Mouse (Mus musculus) kidney, adult 2 months (tissue): ENCODE data around the gene Fancd2. TPM values are rescaled to one million over a fixed set of nuclear protein-coding genes. Genes with fewer than 3 reads are reported as not detected.

Experiments
- DNase-seq: peaks from one replicate; pipeline ENCODE4 v3.0.0; 2021
- H3K27ac ChIP-seq: fragments of 200-500 bp; 2 replicates; pipeline ENCODE4 v1.5.1; 2012; ENCODE audit warnings: low read depth, low read length, control low read depth, inconsistent platforms; ENCODE audit not compliant: insufficient read depth
- H3K27me3 ChIP-seq: fragments of 200-500 bp; replicated peaks from 2 replicates; pipeline ENCODE4 v1.6.1; 2012; ENCODE audit warnings: mild to moderate bottlenecking, moderate library complexity, low read length, inconsistent platforms; ENCODE audit not compliant: control insufficient read depth, insufficient read depth
- H3K36me3 ChIP-seq: fragments of 200-500 bp; 2 replicates; pipeline ENCODE4 v1.6.1; 2012; ENCODE audit warnings: mild to moderate bottlenecking, moderate library complexity, low read length, inconsistent platforms; ENCODE audit not compliant: control insufficient read depth, insufficient read depth
- H3K4me1 ChIP-seq: fragments of 200-500 bp; 2 replicates; pipeline ENCODE4 v1.6.1; 2011; ENCODE audit warnings: low read length; ENCODE audit not compliant: control insufficient read depth, insufficient read depth
- H3K4me3 ChIP-seq: fragments of 200-500 bp; 2 replicates; pipeline ENCODE4 v1.5.1; 2011; ENCODE audit warnings: mild to moderate bottlenecking, low read depth, low read length, control low read depth; ENCODE audit not compliant: insufficient read depth
- CTCF ChIP-seq: fragments of 200-500 bp; conservative IDR thresholded peaks from 2 replicates; pipeline ENCODE4 v1.5.1; 2011; ENCODE audit warnings: low read depth, mild to moderate bottlenecking, control low read depth, low read length, moderate library complexity, mixed read lengths; ENCODE audit not compliant: insufficient read depth, insufficient read length
- POLR2A ChIP-seq: fragments of 200-500 bp; IDR thresholded peaks from one replicate; pipeline ENCODE4 v1.6.1; 2011; ENCODE audit warnings: low read depth, low read length, control low read depth
- WGBS: fragments of 180-500 bp; shearing (Covaris S2); methylation state at CpG from one replicate; pipeline ENCODE4 v1.1.7; 2018; 5-methylcytosine and 5-hydroxymethylcytosine counted together
- polyA plus RNA-seq: library from polyadenylated mRNA; depleted of rRNA; stranded (reverse); fragments of >200 nt; gene quantifications from 2 replicates; pipeline ENCODE4 v1.2.3, GENCODE M21; 2012

The Fancd2 gene
- polyA plus RNA-seq, 1 experiment = 0.44 TPM

DNA sequence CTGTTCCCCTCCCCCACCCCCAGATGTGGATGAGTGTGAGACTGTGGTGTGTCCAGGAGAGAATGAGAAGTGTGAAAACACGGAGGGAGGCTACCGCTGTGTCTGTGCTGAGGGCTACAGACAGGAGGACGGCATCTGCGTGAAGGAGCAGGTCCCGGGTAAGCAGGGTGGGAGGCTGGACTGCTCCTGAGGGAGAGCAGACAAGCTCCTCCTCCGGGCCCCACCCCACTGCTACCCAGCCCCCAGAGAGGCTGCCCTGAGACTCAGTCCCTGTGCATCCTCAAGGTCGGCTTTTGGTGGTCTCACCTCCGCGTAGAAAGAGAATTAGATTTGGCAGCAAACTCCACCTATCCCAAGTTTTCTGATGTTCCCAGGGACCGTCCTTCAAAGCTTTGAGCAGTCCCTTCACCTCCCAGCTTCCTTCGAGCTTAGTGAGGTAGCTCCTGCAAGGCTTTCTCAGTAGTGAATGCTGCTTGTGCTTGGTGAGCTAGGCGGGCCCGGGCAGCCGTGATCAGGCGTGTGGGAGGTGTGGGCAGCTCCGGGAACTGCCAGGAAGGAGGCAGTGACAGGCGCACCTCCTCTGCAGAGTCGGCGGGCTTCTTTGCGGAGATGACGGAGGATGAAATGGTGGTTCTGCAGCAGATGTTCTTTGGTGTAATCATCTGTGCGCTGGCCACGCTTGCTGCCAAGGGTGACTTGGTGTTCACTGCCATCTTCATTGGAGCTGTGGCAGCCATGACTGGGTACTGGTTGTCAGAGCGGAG lies 39.2 kb upstream of the Fancd2 start:
- 85% methylated on average over 24 of the region's 24 CpGs for WGBS
- no peak overlapping the region for H3K27ac ChIP-seq

DNA sequence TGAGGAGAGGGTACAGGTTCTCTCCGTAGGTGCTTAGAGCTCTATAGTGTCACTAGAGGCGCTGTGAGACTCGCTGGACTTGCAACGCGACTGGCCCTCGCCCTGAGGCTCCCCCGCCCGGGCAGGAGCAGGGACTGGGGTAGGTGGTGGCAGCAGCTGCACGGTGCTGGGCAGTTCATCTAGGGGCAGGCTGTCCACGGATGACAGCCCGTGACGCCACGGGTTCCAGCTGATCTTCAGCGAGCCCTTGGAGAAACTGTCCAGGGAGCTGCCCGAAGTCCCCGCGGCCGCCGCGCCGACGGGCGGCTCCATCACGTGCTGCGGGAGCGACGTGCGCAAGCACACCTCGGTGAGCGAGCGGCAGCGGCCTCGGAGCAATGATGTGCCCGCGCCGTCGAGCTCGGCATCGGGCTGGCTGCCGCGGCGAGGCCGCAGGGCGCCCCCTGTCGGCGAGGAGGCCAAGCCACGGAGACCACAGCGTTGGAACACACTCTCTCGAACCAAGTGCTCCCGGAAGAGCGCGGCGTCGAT lies 37.2 kb upstream of the Fancd2 start:
- DNase-seq = peak; percentile 85

More for the DNA sequence above, 39.2 kb upstream of the Fancd2 start:
- no peak for TF ChIP-seq POLR2A
- TF ChIP-seq CTCF = no peak
- H3K36me3 ChIP-seq = no peaks in the 10 kb centered on the region; the same call in 1 of the 2 replicates
- H3K27me3 ChIP-seq = no peaks in the 10 kb centered on the region
- DNase-seq = no peak
- H3K4me3 ChIP-seq = no peak overlapping the region
- H3K4me1 ChIP-seq = no peaks in the 10 kb centered on the region; the same call in 1 of the 2 replicates

DNA sequence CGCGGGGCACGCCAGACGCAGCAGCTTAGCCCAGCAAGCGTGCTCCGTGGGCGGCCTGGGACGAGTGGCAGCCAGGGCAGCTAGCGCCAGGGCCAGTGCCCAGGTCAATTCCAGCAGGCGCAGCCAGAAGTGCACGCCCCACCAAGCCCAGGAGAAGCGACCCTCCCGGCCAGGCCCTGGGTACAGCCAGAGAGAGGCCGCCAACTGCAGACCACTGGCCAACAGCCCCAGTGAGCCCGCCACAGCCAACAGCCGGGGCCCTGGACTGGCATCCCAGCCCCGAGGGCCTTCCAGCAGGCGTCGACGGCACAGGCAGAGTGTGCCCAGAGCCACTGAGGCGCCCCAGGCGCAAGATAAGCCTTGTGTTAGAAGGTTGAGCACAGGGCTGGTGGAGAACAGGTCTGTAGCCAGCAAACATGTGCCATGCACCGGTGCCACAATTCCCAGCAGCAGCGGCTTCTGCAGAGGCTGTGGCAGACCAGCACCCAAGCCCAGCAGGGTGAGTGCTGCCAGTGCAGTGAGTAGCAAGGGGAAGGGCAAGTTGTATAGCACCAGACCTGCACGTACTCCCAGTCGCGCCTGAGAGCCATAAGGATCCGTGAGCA lies 36.3 kb upstream of the Fancd2 start:
- Histone ChIP-seq H3K36me3 (no peaks in the 10 kb centered on the region), H3K27ac (no peak overlapping the region), H3K4me1 (no peaks in the 10 kb centered on the region), H3K27me3 (no peaks in the 10 kb centered on the region), H3K4me3 (peak overlapping the region; percentile 52; the same call in 1 of the 2 replicates)
- no peak for TF ChIP-seq CTCF
- TF ChIP-seq POLR2A = no peak
- no peak for DNase-seq
- WGBS = 54% methylated on average over 28 of the region's 28 CpGs

More for the DNA sequence above, 37.2 kb upstream of the Fancd2 start:
- TF ChIP-seq POLR2A (no peak), CTCF (peak; percentile 74)
- 2% methylated on average over 54 of the region's 54 CpGs for WGBS
- H3K27me3 ChIP-seq = no peaks in the 10 kb centered on the region
- H3K4me3 ChIP-seq = peak overlapping the region; percentile 52
- H3K36me3 ChIP-seq = no peaks in the 10 kb centered on the region; the same call in 1 of the 2 replicates
- no peak overlapping the region; the same call in 1 of the 2 replicates for H3K27ac ChIP-seq
- H3K4me1 ChIP-seq = no peaks in the 10 kb centered on the region

DNA sequence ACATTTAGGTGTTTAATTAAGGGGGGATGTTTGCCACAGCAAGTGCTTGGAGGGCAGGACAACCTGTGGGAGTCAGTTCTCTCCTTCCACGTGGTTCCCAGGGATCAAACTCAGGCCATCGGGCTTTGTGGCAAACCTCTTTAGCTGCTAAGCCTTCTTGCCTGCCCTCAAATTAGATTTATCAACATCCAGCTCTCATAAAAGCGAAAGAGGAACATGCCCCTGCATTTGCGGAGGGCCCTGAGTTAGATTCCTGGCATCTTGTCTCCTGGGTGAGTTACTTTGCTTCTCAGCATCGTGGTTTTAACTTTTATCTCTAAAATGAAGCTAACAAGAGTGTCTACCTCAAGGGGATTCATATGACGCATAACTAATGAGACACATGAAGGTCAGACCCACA lies 32.1 kb upstream of the Fancd2 start:
- H3K27me3 ChIP-seq = no peaks in the 10 kb centered on the region
- no peaks in the 10 kb centered on the region for H3K4me1 ChIP-seq
- H3K27ac ChIP-seq = no peak overlapping the region
- no peaks in the 10 kb centered on the region for H3K36me3 ChIP-seq
- DNase-seq = no peak
- WGBS = 68% methylated on average over 6 of the region's 6 CpGs
- TF ChIP-seq CTCF (no peak), POLR2A (no peak)
- H3K4me3 ChIP-seq = no peak overlapping the region

DNA sequence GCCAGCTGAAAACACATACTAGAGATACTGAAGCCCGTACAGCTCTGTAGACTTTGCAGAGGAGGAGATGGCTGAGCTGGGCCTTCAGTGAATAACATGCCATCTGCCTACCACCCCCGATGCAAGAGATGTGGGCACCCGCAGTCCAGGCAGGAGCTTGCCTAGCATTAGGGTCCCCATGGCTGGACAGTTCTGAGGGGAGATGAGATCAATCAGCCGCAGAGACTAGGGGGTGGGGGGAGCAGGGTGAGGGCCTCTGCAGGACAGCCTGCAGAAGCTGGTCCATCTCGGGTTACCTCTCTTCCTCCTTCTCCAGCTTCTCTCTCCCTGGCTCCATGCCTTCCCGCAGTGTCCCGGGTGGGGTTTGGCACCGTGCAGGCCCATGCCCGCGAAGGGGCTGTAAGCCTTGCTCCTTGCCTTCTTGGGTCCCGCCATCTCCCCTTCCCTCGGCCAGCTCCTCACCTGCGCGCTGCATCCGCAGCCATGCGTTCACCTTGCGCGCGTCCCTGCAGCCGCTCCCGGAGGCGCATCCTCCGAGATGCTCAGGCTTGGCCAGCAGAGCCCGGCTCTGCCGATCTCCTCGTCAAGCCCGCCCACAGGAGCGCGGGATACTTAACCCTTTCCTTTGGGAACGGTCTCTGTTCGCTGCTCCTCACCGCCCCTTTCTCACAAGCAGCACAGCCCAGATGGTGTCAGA lies 29.9 kb upstream of the Fancd2 start, which contains the start of gene Prrt3:
Gene Prrt3, minus strand, starts transcription at position 544 of the 697 bp plus-strand sequence.
- H3K27ac ChIP-seq = no peak within 1 kb of the TSS
- no peak for DNase-seq
- no peak within 1 kb of the TSS for H3K4me3 ChIP-seq
- no peaks in the 10 kb centered on the region for H3K36me3 ChIP-seq
- TF ChIP-seq POLR2A = no peak
- no peak for TF ChIP-seq CTCF
- WGBS = 4% methylated on average over 32 of the region's 32 CpGs
- no peaks in the 10 kb centered on the region for H3K4me1 ChIP-seq
- H3K27me3 ChIP-seq = no peaks in the 10 kb centered on the region

DNA sequence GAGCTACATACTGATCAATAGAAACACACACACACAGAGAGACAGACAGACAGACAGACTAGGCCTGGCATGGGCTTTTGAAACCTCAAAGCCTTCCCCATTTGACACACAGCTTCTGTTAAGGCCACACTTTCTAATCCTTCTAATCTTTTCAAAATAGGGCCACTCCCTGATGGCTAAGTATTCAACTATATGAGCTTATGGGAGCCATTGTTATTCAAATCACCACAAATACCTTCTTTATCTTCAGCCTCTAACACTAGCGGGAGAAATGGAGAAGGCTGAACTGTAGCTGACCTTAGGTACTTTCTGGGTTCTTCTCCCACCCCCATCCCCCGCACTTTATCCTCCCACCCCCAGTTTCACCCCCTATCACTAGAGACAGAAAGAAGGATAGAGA lies 28.7 kb upstream of the Fancd2 start:
- Histone ChIP-seq H3K4me1 (no peaks in the 10 kb centered on the region), H3K36me3 (no peaks in the 10 kb centered on the region), H3K27me3 (no peaks in the 10 kb centered on the region), H3K27ac (no peak overlapping the region), H3K4me3 (no peak overlapping the region)
- DNase-seq = no peak
- no peak for TF ChIP-seq CTCF
- no peak for TF ChIP-seq POLR2A
- 85% methylated on average over 2 of the region's 2 CpGs for WGBS

DNA sequence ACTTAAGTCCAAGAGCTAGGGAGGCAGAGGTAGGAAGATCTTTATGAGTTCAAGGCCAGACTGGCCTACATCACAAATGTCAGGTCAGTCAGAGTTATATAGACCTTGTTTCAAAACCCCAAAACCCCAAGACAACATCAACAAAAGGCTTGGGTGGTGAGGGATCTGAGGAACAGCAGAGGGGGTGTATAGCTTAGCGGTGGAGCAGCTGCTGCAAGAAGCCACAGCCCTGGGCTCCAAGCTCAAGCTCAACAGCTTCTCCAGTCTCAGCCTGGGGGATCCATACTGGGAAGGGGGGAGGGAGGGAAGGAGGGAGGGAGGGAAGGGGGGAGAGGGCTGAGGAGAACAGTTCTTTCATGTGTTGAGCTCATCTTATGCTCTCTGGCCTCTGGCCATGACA lies 25.8 kb upstream of the Fancd2 start:
- Histone ChIP-seq H3K27ac (no peak overlapping the region), H3K36me3 (no peaks in the 10 kb centered on the region), H3K4me1 (no peaks in the 10 kb centered on the region), H3K4me3 (no peak overlapping the region), H3K27me3 (no peaks in the 10 kb centered on the region)
- no peak for DNase-seq
- 80% methylated on average over 1 of the region's 1 CpGs for WGBS
- TF ChIP-seq POLR2A = no peak
- TF ChIP-seq CTCF = no peak
